Mouse (Mus musculus) mesoderm, embryonic 11.5 days (tissue): ENCODE results near the gene Atp11a.

Experiments
- DNase-seq: peaks from one replicate; pipeline ENCODE4 v3.0.0-alpha.2; 2012; ENCODE audit warnings: low read depth, low spot score

Atp11a gene

GRCm38 (mm10) chr8:12769296-12769695, 12.5 kb downstream of the Atp11a start:
- no peak for DNase-seq

- no peak for DNase-seq
Measured at GRCm38 (mm10) chr8:12772319-12772718, 15.5 kb downstream of the Atp11a start.

GRCm38 (mm10) chr8:12773914-12774313, 17.1 kb downstream of the Atp11a start:
- DNase-seq, result no peak

- DNase-seq, result no peak
Measured at GRCm38 (mm10) chr8:12774872-12775298, 18.1 kb downstream of the Atp11a start.

GRCm38 (mm10) chr8:12775302-12775975, 18.6 kb downstream of the Atp11a start:
- DNase-seq, result no peak

GRCm38 (mm10) chr8:12776166-12776565, 19.4 kb downstream of the Atp11a start:
- no peak for DNase-seq

- DNase-seq, result no peak
Measured at GRCm38 (mm10) chr8:12777171-12777570, 20.4 kb downstream of the Atp11a start.

GRCm38 (mm10) chr8:12779541-12779940, 22.7 kb downstream of the Atp11a start:
- no peak for DNase-seq

- DNase-seq, result no peak
Measured at GRCm38 (mm10) chr8:12785508-12785907, 28.7 kb downstream of the Atp11a start.

GRCm38 (mm10) chr8:12786261-12786957, 29.6 kb downstream of the Atp11a start:
- DNase-seq, result no peak

- DNase-seq, result no peak
Measured at GRCm38 (mm10) chr8:12786958-12787301, 30.1 kb downstream of the Atp11a start.

GRCm38 (mm10) chr8:12787427-12787826, 30.6 kb downstream of the Atp11a start:
- no peak for DNase-seq

GRCm38 (mm10) chr8:12788695-12789094, 31.9 kb downstream of the Atp11a start:
- DNase-seq, result no peak

- no peak for DNase-seq
Measured at GRCm38 (mm10) chr8:12795011-12795671, 38.3 kb downstream of the Atp11a start.

GRCm38 (mm10) chr8:12799099-12799498, 42.3 kb downstream of the Atp11a start:
- no peak for DNase-seq

- DNase-seq, result no peak
Measured at GRCm38 (mm10) chr8:12799832-12800231, 43.0 kb downstream of the Atp11a start.

- DNase-seq, result no peak
Measured at GRCm38 (mm10) chr8:12800246-12800645, 43.4 kb downstream of the Atp11a start.

- DNase-seq, result no peak
Measured at GRCm38 (mm10) chr8:12801586-12801985, 44.8 kb downstream of the Atp11a start.

- no peak for DNase-seq
Measured at GRCm38 (mm10) chr8:12803121-12803520, 46.3 kb downstream of the Atp11a start.

GRCm38 (mm10) chr8:12804909-12805308, 48.1 kb downstream of the Atp11a start:
- no peak for DNase-seq

- no peak for DNase-seq
Measured at GRCm38 (mm10) chr8:12805569-12805968, 48.8 kb downstream of the Atp11a start.

GRCm38 (mm10) chr8:12808018-12808417, 51.2 kb downstream of the Atp11a start:
- DNase-seq, result no peak

GRCm38 (mm10) chr8:12809516-12809915, 52.7 kb downstream of the Atp11a start:
- no peak for DNase-seq
